Mouse (Mus musculus) heart, embryonic 11.5 days (tissue): ENCODE data around the gene St3gal6. TPM values are rescaled to one million over a fixed set of nuclear protein-coding genes. Genes with fewer than 3 reads are reported as not detected.

ENCODE experiments used
- ATAC-seq: fragments of 200-750 bp; cut with Nextera tagmentation; replicated peaks from 2 replicates; pipeline ENCODE4 v1.8.0; 2017; ENCODE audit warnings: moderate library complexity; ENCODE audit not compliant: insufficient number of reproducible peaks, low FRiP score, low TSS enrichment
- H3K27ac ChIP-seq: fragments of 300-500 bp; sonication (generic); 2 replicates; pipeline ENCODE4 v1.5.1; 2014; ENCODE audit warnings: mild to moderate bottlenecking, low read depth, low read length
- H3K27me3 ChIP-seq: fragments of 300-500 bp; sonication (generic); 2 replicates; pipeline ENCODE4 v1.6.1; 2014; ENCODE audit warnings: mild to moderate bottlenecking, low read length, mixed read lengths; ENCODE audit not compliant: control insufficient read depth, insufficient read depth
- H3K36me3 ChIP-seq: fragments of 300-500 bp; sonication (generic); 2 replicates; pipeline ENCODE4 v1.6.1; 2014; ENCODE audit warnings: mild to moderate bottlenecking, low read length, moderate library complexity, mixed read lengths; ENCODE audit not compliant: control insufficient read depth, insufficient read depth
- H3K4me1 ChIP-seq: fragments of 300-500 bp; sonication (generic); 2 replicates; pipeline ENCODE4 v1.6.1; 2014; ENCODE audit warnings: low read length; ENCODE audit not compliant: control insufficient read depth, insufficient read depth
- H3K4me2 ChIP-seq: fragments of 300-500 bp; sonication (generic); 2 replicates; pipeline ENCODE4 v1.6.1; 2014; ENCODE audit warnings: mild to moderate bottlenecking, moderate library complexity
- H3K4me3 ChIP-seq: fragments of 300-500 bp; sonication (generic); 2 replicates; pipeline ENCODE4 v1.5.1; 2014; ENCODE audit warnings: low read depth, low read length
- H3K9ac ChIP-seq: fragments of 300-500 bp; sonication (generic); 2 replicates; pipeline ENCODE4 v1.6.1; 2014; ENCODE audit warnings: mild to moderate bottlenecking, low read depth, low read length, moderate library complexity
- H3K9me3 ChIP-seq: fragments of 300-500 bp; sonication (generic); replicated peaks from 2 replicates; pipeline ENCODE4 v1.6.1; 2016; ENCODE audit warnings: low read length; ENCODE audit not compliant: control insufficient read depth
- WGBS: fragments of 180-500 bp; shearing (Covaris S2); extraction: QIAGEN DNeasy Blood & Tissue Kit; methylation state at CpG from one replicate; pipeline ENCODE4 v1.1.7; 2014; ENCODE audit not compliant: insufficient replicate concordance; 5-methylcytosine and 5-hydroxymethylcytosine counted together
- polyA plus RNA-seq: library from polyadenylated mRNA; unstranded; fragments of >200 nt; fragmentation: Nextera tagmentation; extraction: Ambion mirVana; gene quantifications from 2 replicates; pipeline ENCODE4 v1.2.1, GENCODE M21; 2014

Gene St3gal6
- polyA plus RNA-seq, 1 experiment from 2014 or later = 17.7 TPM

DNA sequence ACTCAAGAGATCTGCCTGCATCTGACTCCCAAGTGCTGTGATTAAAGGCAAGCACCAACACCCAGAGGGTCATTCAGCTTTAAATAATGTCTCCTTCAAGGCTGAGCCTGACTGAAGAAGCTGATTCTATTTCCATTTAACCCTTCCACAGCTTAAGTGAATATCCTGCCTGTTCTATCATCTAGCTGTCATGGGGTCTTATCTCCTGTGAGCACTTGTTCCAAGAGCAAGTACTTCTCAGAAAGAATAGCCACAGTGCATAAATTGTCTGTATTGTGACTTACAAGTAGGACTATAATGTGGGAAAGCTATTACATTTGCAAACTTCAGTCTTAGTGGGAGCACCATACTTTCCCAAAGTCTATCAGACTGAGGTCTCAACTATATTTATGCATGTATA lies 1.8 kb upstream of the St3gal6 start:
- Histone ChIP-seq H3K27ac (peak overlapping the region; percentile 41), H3K9me3 (no peaks in the 10 kb centered on the region), H3K4me1 (0 out of 2 replicates have a peak, but pooled peaks cover 13% of the 10 kb centered on the region), H3K9ac (no peak overlapping the region), H3K36me3 (no peaks in the 10 kb centered on the region), H3K4me2 (peak overlapping the region; percentile 3; the same call in 1 of the 2 replicates), H3K4me3 (no peak overlapping the region), H3K27me3 (no peaks in the 10 kb centered on the region)
- ATAC-seq = peak; percentile 37; the same call in 1 of the 2 replicates

GRCm38 (mm10) chr16:58523044-58523859 lies 791 bp downstream of the St3gal6 start:
- H3K9ac ChIP-seq = peak overlapping the region; percentile 92
- WGBS = under 1% methylated on average over 58 of the region's 58 CpGs
- peak; percentile 83 for ATAC-seq

GRCm38 (mm10) chr16:58522677-58523043 lies 1.4 kb downstream of the St3gal6 start:
- ATAC-seq = peak; percentile 41; the same call in 1 of the 2 replicates
- peak overlapping the region; percentile 83 for H3K27ac ChIP-seq
- H3K9me3 ChIP-seq = no peaks in the 10 kb centered on the region
- no peaks in the 10 kb centered on the region for H3K36me3 ChIP-seq
- peak overlapping the region; percentile 73 for H3K4me2 ChIP-seq
- H3K4me1 ChIP-seq = 0 out of 2 replicates have a peak, but pooled peaks cover 13% of the 10 kb centered on the region
- under 1% methylated on average over 16 of the region's 16 CpGs for WGBS
- H3K27me3 ChIP-seq = no peaks in the 10 kb centered on the region
- peak overlapping the region; percentile 83 for H3K4me3 ChIP-seq
- H3K9ac ChIP-seq = peak overlapping the region; percentile 92

More at GRCm38 (mm10) chr16:58523044-58523859, 791 bp downstream of the St3gal6 start:
- H3K4me2 ChIP-seq = peak overlapping the region; percentile 73
- 0 out of 2 replicates have a peak, but pooled peaks cover 13% of the 10 kb centered on the region for H3K4me1 ChIP-seq
- peak overlapping the region; percentile 83 for H3K4me3 ChIP-seq
- no peaks in the 10 kb centered on the region for H3K27me3 ChIP-seq
- no peaks in the 10 kb centered on the region for H3K9me3 ChIP-seq
- peak overlapping the region; percentile 83 for H3K27ac ChIP-seq
- H3K36me3 ChIP-seq = no peaks in the 10 kb centered on the region

GRCm38 (mm10) chr16:58521900-58522299 lies 2.1 kb downstream of the St3gal6 start:
- H3K4me3 ChIP-seq = peak overlapping the region; percentile 83
- ATAC-seq = no peak
- 29% methylated on average over 7 of the region's 7 CpGs for WGBS
- H3K4me1 ChIP-seq = 0 out of 2 replicates have a peak, but pooled peaks cover 13% of the 10 kb centered on the region
- peak overlapping the region; percentile 92 for H3K9ac ChIP-seq
- H3K27me3 ChIP-seq = no peaks in the 10 kb centered on the region
- no peaks in the 10 kb centered on the region for H3K36me3 ChIP-seq
- H3K4me2 ChIP-seq = peak overlapping the region; percentile 73
- H3K27ac ChIP-seq = no peak overlapping the region
- H3K9me3 ChIP-seq = no peaks in the 10 kb centered on the region

DNA sequence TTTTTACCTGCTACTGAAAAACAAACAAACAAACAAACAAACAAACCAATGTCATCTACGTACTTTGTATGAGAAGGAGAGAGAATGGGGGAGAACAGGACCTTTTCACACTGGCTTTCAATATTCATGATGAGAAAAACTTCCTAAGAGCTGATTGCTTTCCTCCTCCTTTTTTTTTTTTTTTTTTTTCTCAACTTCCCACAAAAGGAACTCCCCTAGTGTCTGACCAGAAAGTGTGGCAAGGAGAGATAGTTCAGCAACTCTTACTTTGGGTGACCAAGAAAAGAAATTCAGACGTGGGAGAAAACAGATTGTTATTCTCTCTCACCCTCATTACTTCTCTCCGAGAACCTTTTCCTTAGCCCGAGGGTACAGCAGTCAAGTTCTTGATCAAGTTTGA lies 2.9 kb downstream of the St3gal6 start:
- Histone ChIP-seq H3K9ac (no peak overlapping the region; the same call in 1 of the 2 replicates), H3K4me2 (peak overlapping the region; percentile 73), H3K27ac (no peak overlapping the region), H3K36me3 (no peaks in the 10 kb centered on the region), H3K9me3 (no peaks in the 10 kb centered on the region), H3K4me1 (0 out of 2 replicates have a peak, but pooled peaks cover 13% of the 10 kb centered on the region), H3K27me3 (no peaks in the 10 kb centered on the region), H3K4me3 (peak overlapping the region; percentile 83)
- ATAC-seq = no peak
- WGBS = 64% methylated on average over 4 of the region's 4 CpGs

DNA sequence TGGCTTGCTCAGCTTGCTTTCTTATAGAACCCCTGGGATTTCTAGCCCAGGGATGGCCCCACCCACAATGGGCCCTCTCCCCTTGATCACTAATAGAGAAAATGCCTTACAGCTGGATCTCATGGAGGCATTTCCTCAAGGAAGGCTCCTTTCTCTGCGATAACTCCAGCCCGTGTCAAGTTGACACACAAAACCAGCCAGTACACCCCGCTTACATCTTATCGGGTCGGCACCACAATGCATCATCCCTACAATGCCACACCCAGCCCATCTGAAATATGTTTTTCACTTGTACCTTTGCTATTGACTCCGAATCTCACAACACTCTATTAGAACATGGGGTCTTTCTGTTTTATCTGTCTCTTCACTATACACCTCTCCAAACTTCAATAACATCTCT lies 3.6 kb downstream of the St3gal6 start:
- Histone ChIP-seq H3K4me2 (peak overlapping the region; percentile 73), H3K4me1 (0 out of 2 replicates have a peak, but pooled peaks cover 13% of the 10 kb centered on the region), H3K27ac (no peak overlapping the region), H3K36me3 (no peaks in the 10 kb centered on the region), H3K27me3 (no peaks in the 10 kb centered on the region), H3K4me3 (no peak overlapping the region), H3K9me3 (no peaks in the 10 kb centered on the region), H3K9ac (no peak overlapping the region)
- no peak for ATAC-seq
- WGBS = 74% methylated on average over 6 of the region's 6 CpGs

DNA sequence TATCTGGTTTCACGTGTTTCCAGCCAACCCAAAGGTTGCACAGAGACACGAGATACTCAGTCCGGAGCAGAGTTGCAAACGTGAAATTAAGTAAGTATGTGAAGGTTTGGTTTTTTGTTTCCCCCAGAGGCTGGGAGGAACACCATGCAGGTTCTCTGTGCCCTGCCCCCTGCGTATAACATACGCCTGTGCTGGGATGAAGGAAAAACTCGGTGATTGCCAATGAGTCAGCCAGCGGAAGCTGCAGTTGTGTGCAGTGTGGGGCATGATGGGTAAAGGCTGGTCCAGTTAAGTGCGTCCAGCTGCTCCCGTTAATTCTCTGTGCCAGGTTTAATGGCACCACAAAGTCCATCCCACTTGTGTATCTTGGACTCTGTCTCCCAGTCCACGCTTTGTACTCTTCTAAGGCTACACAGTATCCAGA lies 4.4 kb downstream of the St3gal6 start:
- Histone ChIP-seq H3K27me3 (no peaks in the 10 kb centered on the region), H3K9me3 (no peaks in the 10 kb centered on the region), H3K36me3 (no peaks in the 10 kb centered on the region), H3K27ac (peak overlapping the region; percentile 42; the same call in 1 of the 2 replicates), H3K4me2 (peak overlapping the region; percentile 42), H3K9ac (0 out of 2 replicates have a peak overlapping the region, but pooled peaks have one; percentile 22), H3K4me3 (peak overlapping the region; percentile 14; the same call in 1 of the 2 replicates), H3K4me1 (peaks cover 16% of the 10 kb centered on the region; the same call in 1 of the 2 replicates)
- WGBS = 76% methylated on average over 11 of the region's 11 CpGs
- no peak for ATAC-seq

- H3K4me2 ChIP-seq = no peak overlapping the region
- H3K36me3 ChIP-seq = no peaks in the 10 kb centered on the region
- H3K4me1 ChIP-seq = peaks cover 34% of the 10 kb centered on the region
- no peaks in the 10 kb centered on the region for H3K27me3 ChIP-seq
- H3K9me3 ChIP-seq = no peaks in the 10 kb centered on the region
- no peak overlapping the region for H3K9ac ChIP-seq
- no peak overlapping the region for H3K27ac ChIP-seq
- 83% methylated on average over 7 of the region's 7 CpGs for WGBS
- no peak overlapping the region for H3K4me3 ChIP-seq
- ATAC-seq = no peak
Observed at GRCm38 (mm10) chr16:58516960-58517798, 6.9 kb downstream of the St3gal6 start.
